Mouse (Mus musculus): Measurements from ENCODE around the gene Hdac9.

Hdac9 gene

DNA sequence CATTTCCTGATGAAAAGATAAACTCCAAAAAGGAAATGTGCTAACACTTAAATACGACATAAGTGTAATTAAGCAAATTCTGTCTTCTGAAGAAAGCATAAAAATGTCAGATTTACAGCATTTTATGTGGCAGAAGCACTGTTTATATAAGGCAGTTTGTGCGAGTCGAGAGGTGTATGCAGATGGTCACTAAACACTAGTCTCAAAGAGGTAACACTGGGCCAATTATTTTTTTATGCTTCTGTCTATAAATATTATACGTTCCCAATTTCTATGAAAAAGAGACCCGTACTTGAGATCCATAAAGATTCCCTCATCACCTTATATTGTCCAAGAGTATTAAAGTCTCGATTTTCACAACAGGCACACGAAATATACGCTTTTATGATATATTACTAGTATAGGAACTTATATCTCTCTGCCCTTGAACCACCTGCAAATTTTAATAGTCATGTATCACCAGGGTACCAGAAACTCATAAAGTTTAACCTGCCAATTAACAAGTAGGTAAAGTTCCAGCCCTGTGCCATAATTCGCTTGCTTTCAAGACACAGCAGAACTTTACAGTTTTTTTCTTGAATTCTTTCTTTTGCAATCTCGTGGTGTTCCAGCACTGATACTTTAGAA lies 322.6 kb downstream of the Hdac9 start:
- no peak for DNase-seq (ENCODE audit: low spot score in 2 of 2)

DNA sequence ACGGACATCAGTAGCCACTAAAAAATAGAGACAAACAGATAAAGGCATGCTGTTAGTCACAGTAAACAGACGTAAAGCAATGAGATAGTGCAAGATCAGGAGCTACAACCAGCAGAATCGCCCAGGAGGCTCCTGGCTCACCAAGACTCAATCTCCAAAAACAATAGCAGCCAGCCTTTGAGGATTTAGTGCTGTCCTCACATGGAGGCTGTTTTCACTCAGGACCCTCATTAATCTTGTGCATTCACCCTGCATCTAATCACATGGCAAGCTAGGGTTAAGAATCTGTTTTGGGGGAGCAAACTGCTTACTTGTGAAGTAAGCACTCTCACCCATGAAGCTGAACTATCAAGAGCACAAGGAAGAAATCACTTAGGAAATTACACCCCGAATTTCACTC lies 329.7 kb downstream of the Hdac9 start:
- DNase-seq (ENCODE audit: low spot score in 2 of 2) = no peak

DNA sequence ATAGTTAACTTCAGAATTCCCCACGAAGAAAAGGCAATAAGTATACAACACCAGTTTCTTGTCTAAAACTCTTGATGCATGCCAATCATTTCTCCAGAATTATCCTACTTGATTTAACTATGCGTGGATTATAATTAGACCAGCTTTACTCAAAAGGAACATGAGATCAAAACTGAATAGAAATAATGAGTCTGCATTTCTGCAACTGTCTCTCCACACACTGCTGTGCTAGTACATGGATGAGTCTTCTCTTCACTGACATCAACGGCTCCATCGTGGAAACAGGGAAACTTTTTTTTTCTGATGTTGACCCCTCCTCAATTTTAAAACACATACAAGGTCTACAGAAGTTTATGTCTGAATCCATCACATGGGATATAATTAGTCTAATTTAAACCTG lies 334.4 kb downstream of the Hdac9 start:
- no peak for DNase-seq (ENCODE audit: low spot score in 2 of 2)

DNA sequence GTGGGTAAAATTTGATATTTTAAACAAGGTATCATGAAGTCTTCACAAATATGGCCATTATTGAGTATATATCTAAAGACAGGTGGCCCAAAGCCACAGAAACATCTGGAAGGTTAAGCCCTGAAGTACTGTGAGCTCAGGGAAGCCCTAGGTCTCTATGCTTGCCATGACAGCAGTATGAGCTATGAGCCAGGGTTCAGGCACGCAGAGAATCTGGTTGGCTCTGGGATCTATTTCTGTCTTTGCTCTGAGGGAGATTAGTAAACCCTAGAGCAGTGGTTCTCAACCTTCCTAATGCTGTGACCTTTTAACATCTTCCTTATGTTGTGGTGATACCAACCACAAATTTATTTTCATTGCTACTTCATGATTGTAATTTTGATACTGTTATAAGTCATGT lies 337.7 kb downstream of the Hdac9 start:
- no peak for DNase-seq (ENCODE audit: low spot score in 2 of 2)

DNA sequence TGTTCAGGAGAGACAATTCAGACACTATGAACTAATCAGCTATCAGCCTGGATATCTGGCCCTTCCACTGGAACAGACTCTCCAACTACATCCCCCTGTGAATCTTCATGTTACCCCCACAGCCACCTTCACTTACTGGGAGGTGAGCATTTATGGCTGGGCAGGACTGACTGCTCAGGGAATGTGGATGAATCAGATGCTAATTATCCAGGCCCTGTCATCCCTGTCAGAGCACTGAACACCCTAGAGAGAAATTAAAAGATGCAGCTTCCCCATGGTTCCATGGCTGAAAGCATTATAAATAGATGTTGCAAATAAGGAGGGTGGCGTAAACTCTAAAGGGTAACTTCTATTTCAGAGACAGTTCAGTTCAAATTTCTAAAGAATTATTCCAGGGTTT lies 345.8 kb downstream of the Hdac9 start:
- no peak for DNase-seq (ENCODE audit: low spot score in 2 of 2)

DNA sequence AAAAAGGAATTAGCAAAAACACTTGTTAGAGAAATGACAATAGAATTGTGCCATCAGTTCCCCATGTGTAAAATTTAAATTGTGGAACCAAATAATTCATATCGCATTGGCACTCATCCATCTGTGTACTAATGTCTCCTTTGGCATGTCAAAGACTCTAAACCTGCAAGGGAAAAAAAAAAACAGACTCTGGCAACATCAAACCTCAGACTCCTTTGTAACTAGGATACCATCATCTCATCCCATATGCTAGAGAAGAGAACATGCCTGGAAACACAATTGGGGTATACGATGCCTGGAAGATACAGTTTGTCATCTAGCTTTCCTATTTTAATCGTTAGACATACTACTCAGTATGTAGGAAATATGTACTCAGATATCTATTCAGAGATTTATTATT lies 347.4 kb downstream of the Hdac9 start:
- no peak for DNase-seq (ENCODE audit: low spot score in 2 of 2)

DNA sequence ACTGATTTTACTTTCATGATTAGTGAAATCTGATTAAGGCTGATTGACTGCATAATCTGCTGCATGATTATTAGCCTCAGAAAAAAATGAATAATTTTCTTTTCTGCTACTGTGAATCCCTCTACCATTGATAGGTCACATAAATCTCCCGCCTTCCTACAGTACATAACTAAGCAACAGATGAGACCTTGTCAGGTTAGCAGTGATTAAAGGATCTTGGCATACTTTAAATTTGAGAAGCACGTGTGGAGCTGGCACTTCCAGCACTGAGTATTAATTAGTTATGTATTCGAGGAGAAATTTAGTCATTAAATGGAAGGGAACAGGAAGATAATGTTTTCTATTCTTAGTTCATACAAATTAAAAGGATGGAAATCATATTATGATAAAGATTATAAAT lies 347.8 kb downstream of the Hdac9 start:
- DNase-seq (ENCODE audit: low spot score in 2 of 2) = no peak

DNA sequence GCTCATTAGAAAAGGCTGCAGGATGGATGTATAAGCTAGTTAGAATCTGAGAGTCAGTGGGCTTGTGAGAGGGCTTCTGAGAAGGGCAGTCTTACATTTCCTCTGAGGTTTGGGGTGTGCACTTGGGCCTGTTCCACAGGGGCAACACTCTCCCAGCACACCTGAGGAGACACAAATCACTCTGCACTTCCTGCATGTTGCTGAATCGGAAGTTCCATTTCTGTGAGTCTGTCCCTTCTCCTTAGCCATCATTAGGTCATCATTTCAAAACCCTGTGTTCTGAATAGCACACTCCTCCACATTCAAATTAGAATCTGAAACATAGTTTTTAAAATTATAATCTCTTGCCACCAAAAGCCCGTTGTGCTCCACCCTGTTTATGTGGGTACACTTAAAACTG lies 354.6 kb downstream of the Hdac9 start:
- DNase-seq (ENCODE audit: low spot score in 2 of 2) = no peak

DNA sequence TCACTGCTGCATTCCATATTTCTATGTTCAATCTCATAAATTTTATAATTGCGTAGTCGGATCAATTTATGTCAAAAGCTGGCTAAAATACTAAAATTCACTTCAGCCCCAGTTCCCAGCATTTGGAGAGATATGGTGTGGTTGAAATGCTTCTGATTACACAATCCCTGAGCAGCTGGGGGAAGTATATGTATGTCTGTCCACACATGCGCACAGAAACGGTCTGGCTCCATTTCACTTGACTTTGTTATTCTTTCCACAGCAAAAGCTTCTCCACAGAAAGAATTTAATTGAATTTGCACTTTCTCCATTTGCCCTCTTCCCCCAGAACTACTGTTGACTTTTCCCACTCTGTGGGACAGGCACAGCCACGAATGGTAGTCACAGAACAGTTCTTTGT lies 357.9 kb downstream of the Hdac9 start:
- no peak for DNase-seq (ENCODE audit: low spot score in 2 of 2)

DNA sequence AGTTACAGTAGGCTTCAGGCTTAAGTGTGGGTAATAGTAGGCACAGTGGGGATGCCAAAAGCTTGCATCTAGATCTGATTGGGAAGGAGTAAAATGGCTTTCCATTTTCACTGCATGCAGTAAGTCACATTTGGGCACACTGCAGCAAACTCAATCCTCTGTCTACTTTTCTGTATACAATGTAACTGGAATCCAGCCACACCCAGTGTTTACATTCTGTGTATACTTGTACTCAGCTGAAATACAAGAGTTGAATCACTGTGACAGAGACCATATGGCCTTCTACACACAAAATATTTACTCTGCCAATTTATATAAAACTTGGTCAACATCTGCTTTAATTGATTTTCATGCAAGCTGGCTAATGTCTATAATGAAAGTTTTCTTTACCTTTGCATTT lies 362.1 kb downstream of the Hdac9 start:
- no peak for DNase-seq (ENCODE audit: low spot score in 2 of 2)

DNA sequence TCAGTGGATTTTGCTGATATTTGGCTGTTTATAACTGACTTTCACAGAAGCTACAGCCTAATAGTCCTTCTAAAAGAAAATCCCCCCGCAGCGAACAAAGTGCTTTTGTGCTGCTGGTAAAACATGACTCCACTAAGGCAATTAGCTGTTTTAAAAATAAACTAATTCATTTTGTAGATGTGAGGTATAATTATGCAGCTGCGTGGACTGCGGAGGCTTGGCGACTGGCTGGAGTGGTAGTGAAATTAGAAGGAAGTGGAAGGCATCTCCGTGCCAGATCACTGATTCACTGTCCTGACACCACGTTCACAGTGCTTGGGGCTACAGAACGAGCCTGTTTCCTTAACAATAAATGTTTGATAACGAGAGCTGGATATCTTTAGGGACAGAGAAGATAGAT lies 366.6 kb downstream of the Hdac9 start:
- DNase-seq (ENCODE audit: low spot score in 2 of 2) = no peak

DNA sequence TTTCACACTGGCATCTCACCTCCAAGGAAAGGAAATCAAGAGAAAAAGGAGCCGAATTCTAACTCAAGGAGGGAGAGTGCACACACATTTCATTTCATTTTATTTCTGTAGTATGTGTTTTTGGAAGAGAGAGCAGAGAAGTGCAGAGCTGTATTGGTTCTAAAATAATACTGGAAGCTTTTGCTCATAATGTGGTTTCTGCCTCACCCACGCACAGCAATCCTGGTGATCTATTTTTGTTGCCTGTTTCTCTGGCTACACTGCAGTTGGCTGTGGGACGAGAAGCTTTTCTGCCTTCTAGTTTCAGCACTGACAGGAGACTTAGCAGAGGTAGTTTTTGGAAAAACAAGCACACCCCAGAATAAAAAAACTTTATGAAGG lies 387.7 kb downstream of the Hdac9 start:
- DNase-seq (ENCODE audit: low spot score in 2 of 2) = no peak

DNA sequence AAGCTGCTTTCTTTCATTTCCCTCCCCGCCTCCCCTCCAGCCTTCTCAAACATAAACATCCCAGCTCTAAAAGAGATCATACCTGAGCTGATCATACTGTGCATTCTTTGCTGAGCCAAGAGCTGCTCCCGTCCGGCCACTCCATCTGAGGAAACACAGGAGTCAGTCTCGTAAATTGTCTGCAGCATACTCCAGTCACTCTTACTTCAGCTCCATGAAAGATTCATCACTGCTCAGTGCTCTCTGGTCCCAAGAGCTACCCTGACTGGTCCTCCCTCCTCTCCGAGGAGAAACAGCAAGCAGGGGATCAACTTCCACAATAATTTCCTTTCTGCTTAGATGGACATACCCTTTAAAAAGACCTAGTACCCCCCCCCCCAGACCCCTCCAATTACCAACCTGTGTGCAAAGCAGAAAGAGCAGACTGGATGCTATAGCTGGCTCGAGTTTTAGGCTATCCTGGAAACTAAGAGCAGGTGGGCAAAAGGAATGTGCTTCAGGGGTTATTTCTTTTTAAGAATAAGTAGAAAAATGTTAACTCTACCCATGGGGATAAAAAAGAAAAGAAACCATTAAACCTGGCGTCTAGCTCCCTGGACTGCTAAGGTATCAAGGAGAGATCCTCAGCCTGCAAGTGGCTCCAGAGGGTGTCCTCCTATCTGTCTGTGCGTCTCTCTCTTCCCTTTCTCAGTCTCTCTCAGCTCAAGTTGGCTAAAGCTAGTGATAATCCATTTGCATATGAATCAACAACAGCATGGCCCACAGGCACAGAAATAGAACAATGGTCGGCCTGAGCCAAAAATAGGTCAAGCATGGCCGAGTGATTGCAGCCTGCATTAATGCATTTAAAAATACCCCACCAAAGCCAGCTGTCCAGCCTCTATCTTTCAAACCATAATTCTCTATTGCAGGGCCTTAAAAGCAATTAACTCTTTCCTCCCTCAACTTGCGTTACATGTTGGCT lies 388.4 kb downstream of the Hdac9 start:
- peak in 1 of 2 experiments; percentile 39 for DNase-seq (ENCODE audit: low spot score in 2 of 2)

DNA sequence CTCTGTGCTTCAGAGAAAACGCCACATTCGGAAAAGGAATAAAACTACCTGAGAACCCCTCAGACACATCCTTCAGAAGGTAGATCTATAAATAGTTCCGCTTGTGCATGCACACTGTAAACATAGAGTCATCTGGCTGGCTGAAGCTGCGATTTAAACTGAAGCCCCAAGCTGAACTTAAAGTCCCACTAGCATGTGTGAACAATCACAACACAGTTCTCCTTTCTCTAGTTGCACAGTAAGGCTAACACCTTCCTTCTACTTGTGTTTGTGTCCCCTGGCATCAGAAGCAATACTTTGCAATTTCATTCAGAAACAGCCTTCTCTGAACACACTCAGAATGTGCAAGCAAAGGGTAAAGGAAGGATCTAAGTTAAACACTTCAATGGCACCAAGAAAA lies 389.1 kb downstream of the Hdac9 start:
- DNase-seq (ENCODE audit: low spot score in 2 of 2) = no peak

DNA sequence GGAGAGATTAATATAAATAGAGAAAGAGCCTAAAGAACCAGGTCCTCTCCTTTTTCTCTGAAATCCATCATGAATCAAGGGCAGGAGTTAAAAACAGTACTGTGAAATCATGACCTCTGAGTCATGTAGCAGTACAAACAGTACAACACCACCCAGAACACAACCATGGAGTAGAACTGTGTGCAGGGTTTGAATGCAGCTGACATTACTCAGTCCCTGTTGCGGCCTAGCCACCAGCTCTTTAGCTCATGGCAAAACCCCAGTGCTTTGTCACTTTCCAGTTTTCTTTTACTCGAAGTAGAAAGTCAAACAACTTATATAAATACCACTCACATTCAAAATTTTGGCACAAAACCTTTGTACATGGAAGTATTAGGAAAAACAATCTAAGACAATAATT lies 395.4 kb downstream of the Hdac9 start:
- DNase-seq (ENCODE audit: low spot score in 2 of 2) = no peak

DNA sequence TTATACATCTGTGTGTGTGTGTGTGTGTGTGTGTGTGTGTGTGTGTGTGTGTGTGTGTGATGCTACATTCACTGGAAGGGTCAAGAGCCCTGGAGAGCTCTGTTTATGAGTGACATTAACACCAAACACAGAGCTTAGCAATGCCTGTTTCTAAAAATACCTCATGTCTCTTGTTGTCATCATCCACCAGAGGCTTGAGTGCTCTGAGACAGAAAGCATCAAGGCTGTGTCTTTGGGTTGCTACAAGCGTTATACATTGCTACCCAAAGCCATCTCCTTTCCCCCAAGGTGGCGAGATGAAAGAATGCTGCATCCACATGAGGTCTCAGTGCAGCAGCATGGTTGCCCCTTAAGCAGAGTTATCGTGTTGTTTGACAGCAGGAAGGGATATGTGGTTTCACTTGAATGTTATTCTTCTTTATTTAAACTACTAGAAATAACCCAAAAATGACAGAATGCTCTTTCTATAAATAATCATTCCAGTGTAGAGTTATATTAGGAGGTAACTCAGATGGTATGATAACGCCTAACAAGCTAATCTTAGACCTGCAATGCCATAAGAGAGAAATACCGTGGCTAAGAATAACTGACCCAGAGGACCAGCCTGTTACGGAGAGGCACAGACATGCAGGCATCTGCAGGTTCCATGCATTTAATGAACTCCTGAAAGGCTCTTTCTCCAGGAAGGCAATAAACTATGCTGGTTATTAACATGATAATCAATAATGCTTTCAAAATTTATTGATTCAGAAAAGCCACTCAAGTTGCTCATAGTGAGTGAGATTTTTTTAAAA lies 399.9 kb downstream of the Hdac9 start:
- no peak for DNase-seq (ENCODE audit: low spot score in 2 of 2)

DNA sequence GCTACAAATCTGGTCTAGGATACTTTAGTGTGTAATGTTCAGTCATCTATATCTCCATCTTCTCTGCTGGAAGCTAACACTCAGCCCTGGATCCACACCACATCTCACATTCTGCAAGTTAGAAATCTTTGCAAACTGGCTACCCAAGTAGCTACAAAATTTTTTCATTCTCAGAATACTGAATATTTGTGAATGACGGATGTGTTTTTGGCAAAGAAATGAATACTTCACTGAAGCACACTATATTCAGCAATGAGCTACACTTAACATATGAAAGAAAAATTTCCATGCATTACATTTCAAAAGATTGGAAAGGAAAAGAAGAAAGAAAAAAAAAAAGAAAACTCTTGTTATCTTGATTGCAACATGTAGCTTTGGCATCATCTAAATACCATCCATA lies 410.6 kb downstream of the Hdac9 start:
- DNase-seq (ENCODE audit: low spot score in 2 of 2) = no peak

DNA sequence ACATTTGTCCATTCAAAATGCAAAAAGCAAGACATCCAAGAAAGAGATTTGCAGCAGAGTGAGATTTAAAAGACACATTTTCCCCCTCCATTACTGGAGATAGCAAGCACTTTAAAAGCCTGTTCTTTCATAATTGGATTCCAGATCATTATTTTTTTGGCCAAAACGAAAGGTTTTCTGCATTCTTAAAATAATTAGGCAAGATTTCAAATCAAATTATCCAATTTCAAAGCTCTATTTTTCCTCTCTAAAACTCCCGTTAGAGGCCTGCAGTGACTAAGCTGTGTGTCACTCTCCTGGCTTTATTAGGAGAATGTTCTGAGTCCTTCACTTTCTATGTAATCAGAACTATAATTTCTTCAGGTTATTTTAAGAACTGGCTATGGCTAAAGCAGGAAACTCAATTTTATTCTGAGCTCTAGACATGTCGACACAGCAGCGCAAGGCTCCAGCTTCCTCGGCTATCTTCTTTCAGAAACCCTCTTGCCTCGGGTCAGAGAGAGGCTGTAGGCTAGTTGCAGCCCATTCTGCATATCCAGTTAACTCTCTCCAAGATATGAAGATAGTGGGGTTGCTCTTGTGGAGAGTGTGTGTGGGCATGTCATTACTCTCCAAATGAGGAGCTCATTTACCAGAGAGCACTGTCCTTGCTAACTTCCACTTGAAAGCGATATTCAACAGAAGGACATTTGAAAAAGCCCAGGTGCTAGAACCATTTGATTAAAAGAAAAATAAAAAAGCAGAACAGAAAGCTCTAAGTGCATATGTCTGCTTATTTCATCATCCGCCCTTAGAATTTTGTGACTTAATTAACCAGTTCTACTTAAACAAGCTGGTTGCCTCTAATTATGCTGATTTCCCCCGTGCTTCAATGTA lies 417.9 kb downstream of the Hdac9 start:
- no peak for DNase-seq (ENCODE audit: low spot score in 2 of 2)

DNA sequence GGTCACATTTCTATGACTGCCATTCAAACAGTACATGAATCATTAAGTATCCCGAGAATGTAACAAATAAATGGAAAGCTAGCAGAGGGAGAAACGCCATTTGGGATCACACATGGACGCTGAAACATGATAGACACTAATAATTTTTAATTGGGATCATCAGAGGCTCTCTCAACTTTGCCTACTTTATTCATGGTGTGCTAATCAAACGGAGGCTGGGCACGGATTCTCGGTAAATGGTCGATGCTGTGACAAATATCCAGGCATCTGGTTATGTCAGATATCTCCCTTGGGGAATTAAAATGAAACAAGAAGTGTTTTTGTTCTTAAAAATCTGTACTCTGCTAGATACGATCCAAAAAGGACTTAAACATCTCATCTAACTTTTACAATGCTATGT lies 418.6 kb downstream of the Hdac9 start:
- DNase-seq (ENCODE audit: low spot score in 2 of 2) = no peak

DNA sequence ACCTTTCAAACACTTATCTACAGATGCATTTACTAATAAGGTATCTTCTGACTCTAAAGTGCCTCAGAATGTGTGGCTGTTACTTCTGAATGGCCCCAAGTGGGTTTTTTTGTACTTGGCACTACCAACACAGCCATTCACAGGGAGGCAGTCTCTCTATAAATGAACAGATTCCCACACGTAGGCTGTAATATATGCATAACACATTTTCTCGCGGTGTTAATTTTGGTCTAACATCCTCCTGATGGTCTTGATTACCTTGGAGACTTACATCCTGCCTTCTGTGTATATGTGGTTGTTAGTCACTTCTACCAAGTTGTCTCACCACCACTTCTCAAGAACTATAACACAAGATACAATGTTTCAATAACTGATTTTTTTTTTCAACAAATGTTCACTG lies 419.2 kb downstream of the Hdac9 start:
- DNase-seq (ENCODE audit: low spot score in 2 of 2) = no peak

DNA sequence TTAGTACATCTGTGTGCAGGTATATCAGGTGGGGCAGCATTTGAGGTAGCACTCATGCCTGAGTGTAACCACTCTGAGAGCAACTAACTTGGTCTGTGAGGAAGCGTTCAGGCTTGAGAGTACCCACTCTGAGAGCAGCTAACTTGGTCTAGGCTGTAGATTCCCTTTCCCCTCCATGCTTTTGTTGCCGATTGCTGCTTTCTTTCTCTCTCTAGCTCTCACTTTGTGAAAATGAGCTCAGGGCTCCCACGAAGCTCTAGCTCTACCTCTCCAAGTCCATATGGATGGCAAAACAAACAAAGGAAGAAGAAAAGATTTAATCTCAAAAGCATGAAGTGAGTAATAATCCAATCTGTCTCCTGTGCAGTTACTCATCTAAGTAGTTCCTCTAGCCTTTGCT lies 421.0 kb downstream of the Hdac9 start:
- no peak for DNase-seq (ENCODE audit: low spot score in 2 of 2)

DNA sequence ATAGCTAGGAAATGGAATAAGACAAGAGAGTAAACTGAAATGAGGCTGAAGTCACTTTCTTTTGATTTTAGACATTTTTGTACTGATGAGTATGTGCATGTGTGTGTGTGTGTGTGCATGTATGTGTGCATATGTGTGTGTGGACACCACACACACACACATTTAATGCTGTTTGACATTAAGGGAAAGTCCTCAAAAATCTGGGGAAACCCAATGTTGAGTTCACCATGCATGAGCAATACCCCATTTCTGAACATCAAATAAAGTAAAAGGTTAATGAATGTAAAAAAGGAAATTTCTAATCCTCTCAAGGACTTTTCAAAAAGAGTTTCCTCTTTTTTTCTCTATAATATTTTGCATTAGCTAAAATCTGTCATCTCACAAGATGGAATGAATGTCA lies 427.3 kb downstream of the Hdac9 start:
- no peak for DNase-seq (ENCODE audit: low spot score in 2 of 2)

All from cerebellum, postnatal 4 days (tissue).